Mouse (Mus musculus) cerebellum, postnatal 4 days (tissue): ENCODE measurements around the gene Dll3.

Experiments
- DNase-seq, 2 experiments: peaks; one replicate each; pipeline ENCODE4 v3.0.0; 2022; ENCODE audit warnings: low spot score in 2 of 2, mixed read lengths in 1 of 2

Dll3 gene

DNA sequence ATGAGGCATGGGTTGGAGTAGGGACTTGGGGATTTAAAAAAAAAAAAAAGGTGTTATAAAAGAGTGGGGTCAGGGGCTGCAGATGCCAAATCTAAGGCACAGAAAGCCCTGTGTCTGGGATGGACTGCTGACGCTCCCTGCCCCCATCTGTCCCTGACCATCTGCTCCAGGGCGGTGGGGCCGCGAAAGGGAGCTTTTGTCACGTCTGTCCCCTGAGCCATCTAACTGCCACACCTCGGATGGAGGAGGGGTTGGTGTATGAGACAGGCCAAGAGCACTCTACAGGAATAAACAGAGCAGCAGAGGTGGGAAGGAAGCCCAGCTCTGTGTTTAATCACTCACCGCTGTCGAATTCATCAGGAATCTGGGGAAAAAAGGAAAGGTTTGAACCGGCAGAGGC lies 7.7 kb upstream of the Dll3 start:
- peak in 1 of 2 experiments; percentile 30 for DNase-seq

DNA sequence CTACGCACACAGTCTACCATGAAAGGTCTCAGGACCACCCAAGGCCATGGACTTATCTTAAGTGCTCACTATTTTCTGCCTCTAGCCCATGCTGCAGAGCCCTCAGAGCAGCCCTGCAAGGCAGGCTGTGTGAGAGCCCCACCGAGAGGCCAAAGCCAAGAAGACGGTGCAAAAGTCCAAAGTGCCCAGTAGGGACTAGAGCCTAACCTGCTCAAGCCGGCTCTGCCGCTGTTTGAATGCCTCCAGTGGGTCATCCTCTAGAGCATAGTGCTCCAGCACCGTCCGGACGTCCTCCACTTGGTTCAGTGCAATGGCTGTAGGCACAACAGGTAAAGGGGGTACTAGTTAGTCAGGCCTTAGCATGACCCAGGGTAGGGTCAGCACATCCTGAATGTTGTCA lies 4.2 kb upstream of the Dll3 start:
- DNase-seq: no peak

DNA sequence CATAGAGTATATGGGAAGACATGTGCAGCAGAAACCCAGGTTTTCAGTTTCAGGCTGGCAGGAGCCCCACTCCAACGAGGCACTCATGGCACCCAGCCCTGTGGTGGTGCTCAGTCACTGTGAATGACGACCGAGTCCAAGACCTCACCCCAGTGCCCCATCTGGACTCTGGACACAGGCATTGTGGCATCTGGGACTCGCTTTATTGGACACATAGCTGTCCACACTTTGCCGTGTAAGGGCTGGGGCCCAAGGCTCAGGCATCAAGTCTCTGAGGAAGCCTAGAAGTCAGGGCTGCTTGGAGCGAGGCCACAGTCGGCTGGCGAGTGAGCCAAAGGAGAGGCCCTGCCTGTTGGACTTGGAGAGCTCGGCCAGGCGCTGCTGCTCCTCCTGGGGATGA lies 3.6 kb upstream of the Dll3 start:
- peak in 1 of 2 experiments; percentile 63 for DNase-seq

DNA sequence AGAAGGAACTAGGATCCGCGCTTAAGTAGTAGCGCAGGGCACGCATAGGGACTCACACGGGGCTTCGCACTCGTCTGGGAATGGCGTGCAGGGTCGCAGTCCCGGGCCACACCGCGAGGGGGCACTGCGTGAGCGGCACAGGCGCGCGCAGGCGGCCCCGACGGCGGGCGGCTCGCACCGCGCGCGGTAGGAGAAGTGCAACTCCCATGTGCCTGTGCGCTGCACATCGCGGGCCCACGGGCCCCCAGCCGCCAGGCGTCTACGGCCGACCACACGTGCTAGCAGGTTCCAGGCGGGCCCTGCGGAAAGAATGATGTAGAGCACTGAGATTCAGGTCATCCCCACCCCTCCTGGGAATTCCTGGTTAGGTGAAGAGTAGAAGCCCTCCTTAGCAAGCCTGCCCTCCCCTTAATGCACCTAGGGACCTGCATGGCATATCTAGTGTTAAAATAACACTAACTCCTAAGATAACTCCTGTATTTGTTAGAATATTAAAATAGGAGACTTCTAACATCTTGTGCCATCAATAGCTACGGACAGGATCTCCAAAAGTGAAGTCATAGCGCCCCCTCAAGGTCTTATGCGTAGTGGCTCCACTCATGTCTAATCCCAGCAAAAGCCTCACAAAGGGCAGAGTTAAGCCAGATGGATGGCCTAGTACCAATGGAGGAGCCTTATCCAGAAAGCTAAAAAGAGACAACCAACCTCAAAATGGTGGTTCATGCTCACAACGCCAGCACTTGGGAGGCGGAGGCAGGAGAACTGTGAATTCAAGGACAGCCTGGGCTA lies 3.0 kb downstream of the Dll3 start:
- DNase-seq: peak; percentile 38 to 60

DNA sequence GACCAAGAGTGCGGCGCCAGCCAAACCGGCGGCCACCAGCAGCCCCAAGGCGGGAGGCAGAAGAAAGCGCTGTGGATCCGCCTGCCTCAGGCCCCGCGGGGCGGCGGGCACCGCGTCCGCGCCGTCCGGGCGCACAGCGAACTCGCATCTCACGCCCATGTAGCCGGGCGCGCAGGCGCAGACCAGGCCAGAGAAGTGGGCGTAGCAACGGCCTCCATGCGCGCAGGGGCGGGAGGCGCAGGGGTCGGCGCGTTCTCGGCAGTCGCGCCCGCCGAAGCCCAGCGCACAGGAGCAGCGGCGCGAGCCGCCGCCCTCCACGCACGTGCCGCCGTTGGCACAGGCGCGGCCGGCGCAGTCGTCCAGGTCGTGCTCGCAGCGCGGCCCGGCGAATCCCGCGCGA lies 7.6 kb downstream of the Dll3 start:
- peak; percentile 51 to 77 for DNase-seq

DNA sequence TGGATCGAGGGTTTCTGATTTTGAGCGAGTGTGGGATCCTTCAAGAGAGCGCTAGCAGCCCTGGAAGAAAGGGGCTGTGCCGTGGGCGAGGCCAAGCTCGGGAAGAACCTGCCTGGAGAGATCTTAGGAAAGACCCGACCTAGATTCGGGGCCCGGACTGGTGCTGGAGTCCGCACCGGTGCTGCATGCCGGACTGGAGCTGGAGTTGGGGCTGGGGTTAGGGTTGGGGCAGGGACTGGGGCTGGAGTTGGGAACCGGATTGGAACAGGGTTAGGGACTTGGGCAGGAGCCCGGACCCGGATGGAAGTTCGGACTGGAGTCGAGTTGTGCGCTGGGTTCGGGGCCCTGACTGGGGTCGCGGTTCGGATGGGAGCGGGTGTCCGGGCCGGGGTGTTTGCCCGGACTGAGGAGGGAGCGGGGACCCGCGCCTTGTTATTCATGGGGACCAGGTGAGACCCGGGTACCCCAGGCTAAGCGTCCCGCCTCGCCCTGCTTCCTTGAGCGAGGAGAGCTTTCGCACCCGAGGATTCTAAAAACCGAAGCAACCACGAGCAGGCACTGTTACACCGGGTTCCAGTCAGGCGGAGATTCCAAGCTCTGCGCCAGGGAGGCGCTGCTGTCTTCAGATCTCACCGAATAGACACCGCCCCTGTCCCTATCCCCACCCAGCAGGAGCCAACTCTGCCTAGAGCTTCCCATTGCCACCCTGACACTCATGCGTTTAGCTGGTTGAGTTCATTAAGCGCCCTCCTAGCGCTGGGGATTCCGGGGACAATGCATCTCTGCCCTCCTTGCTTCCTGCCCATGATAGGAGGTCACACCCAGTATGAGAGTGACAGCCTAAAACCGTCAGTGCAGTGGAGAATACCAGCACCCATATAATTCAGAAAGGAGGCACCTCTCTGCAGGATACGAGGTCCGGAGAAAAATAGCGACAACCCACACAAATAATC lies 11.1 kb downstream of the Dll3 start, which contains the start of gene Selenov:
Gene Selenov (minus strand): TSS at position 549 of the 953 bp plus-strand sequence.
- DNase-seq: peak in 1 of 2 experiments; percentile 55

DNA sequence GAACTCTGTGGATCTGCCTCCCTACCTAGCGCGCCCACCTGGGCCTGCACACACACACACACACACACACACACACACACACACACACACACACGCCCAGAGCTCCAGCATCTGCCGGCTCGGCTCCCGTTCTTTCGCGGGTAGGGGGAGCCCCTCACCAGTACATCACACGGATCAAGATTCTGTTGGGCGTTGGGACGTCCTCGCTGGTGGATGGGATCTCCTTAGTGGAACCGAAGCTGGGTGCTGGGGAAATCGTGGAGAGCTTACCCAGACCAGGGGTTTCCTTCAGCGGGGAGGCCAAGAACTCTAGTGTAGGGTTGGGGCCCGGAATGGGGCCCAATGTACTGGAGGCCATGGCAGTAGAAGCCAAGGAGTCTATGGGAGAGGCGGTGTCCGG lies 11.9 kb downstream of the Dll3 start:
- peak in 1 of 2 experiments; percentile 46 for DNase-seq

DNA sequence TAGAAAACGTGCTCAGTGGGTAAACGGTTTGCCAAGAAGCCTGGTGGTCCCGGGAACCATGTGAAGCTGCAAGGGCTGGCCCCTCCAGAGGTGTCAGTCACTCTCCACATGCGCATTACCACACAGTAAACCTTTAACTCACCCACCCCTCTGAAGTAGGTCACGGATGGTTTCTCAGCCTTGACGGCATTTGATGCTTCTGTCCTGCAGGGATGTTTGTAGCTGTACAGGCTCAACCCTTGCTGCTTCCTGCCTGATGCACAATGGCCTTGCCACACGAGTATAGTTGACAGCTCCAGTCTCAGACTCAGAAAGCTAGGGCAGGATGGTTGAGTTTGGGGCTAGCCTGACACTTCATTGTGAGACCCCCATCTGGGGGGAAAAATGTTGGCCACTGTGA lies 21.4 kb downstream of the Dll3 start:
- DNase-seq: no peak

DNA sequence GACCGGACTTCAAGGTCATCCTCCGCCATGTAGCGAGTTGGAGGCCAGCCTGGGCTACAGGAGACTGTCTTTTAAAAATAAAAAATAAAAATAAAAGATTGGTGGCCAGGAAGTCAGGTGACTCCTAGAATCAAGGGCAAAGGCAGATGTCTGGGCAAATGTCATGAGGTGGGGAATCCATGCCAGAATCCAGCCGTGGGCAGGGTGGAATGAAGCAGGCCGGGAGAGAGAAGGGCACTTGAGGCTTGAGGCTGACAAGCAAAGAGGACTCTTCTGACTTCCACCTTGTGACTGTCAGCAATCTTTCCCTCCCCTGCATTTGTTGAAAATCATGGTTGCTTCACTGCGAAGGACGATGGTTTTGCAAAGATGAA lies 23.8 kb downstream of the Dll3 start:
- no peak for DNase-seq

DNA sequence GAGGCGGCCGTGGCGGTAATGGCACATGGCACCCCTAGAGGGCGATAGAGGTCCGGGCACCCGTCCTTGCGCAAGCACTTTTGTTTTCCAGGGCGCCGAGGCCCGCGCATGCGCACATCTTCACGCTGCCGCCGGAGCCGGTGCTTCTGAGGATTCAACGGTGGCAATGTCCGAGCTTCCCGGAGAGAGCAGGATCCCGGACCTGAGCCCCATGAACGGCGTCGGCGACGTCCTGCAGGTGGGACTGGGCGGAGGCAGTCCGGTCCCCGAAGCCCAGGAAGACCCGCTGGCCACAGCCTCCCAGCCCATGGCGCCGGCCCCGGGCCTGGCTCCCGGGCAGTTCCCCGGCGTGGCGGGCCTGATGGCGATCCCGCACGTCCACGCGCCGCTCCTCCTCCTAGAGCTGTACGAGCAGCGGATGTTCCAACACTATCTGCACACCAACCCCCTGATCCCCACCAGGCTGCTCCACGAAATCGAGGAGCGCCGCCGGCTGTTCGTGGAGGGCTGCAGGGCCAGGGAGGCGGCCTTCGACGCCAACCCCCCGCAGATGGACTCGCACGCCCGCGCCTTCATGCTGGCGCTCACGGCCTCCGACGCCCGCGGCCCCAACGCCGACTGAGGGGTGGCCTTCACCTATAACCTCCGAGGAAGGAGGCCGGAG lies 24.3 kb downstream of the Dll3 start, which contains the start of gene Eid2b:
Gene Eid2b (plus strand): TSS at position 125 of the 664 bp plus-strand sequence.
- DNase-seq: peak; percentile 96 to 99

DNA sequence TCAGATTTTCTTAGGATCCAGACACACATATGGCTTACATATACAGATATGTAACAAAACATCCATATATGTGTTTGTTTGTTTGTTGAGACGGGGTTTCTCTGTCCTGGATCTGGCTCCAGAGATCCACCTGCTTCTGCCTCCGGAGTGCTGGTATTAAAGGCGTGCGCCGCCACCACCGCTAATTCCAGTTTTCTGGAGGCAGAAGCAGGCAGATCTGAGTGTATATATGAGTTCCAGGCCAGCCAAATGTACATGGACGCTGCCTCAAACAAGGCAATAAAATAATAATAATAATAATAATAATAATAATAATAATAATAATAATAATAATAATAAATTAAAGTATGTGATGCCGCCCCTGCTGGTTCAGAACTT lies 24.8 kb downstream of the Dll3 start:
- DNase-seq: no peak

DNA sequence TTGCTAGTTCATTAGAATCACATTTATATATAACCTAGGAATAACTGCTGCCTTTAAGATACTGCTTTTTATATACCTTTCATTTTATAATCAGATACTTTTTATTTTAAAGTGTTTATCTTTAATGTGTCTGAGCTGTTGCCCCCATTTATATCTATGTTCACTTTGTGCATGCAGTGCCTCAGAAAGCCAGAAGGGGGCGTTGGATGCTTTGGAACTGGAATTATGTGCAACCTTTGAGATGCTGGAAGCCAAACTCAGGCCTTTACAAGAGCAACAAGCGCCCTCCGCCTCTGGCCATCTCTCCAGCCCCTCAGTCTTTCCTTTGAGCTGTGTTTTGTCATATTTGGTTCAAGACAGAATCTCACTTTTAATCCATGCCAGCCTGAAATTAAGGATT lies 30.3 kb downstream of the Dll3 start:
- DNase-seq: no peak

DNA sequence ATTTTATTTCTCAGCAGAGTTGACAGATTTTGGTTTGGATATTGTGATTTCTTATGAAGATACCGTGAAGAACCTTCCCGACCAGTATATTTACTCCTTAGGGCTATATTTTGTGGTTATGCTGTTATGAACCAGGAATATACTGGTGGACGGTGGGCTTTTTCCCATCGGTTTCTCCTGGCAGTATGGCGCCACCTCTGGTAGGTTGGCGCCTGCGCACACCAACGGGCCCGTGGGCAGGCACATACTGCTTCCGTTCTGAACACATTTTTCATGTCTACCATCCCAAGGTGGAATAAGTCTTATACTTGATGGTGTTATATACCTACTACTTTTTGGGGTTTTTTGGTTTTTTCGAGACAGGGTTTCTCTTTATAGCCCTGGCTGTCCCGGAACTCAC lies 32.7 kb downstream of the Dll3 start:
- no peak for DNase-seq

DNA sequence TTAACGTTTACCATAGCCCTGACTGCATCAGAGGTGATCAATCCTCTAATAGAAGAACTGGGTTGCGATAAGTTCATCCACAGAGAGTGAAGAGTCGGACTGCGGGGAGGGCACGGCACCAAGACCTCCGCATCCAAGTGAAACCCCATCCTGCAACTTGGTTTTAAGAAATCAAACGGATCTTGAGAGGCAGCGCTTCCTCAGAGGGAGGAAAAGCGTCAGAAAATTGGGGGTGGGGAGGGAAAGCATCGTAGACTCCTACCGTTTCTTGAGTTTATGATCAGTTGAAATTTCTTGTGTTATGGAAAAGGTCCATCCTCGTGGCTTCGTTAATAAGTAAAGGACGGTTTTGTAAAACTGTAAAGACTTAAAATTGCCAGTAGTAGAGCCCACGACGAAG lies 33.5 kb downstream of the Dll3 start:
- no peak for DNase-seq

DNA sequence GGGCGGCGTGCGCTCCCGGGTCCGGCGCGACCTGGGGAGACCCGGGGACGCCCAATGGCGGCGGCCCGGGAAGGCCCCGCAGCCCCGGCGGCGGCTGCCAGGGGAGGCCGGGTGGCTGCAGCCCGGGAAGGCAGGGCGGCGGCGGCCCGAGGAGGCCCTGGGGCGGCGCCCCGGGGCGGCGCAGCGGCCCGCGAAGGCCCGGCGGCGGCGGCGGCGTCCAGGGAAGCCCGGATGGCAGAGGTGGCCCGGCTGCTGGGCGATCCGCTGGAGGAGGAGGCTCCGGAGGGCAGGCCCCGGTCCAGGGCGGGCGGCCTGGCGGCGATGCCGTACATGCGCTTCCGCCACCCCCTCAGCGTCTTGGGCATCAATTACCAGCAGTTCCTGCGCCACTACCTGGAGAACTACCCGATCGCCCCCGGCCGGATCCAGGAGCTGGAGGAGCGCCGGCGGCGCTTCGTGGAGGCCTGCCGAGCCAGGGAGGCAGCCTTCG lies 34.0 kb downstream of the Dll3 start:
- peak in 1 of 2 experiments; percentile 55 for DNase-seq

DNA sequence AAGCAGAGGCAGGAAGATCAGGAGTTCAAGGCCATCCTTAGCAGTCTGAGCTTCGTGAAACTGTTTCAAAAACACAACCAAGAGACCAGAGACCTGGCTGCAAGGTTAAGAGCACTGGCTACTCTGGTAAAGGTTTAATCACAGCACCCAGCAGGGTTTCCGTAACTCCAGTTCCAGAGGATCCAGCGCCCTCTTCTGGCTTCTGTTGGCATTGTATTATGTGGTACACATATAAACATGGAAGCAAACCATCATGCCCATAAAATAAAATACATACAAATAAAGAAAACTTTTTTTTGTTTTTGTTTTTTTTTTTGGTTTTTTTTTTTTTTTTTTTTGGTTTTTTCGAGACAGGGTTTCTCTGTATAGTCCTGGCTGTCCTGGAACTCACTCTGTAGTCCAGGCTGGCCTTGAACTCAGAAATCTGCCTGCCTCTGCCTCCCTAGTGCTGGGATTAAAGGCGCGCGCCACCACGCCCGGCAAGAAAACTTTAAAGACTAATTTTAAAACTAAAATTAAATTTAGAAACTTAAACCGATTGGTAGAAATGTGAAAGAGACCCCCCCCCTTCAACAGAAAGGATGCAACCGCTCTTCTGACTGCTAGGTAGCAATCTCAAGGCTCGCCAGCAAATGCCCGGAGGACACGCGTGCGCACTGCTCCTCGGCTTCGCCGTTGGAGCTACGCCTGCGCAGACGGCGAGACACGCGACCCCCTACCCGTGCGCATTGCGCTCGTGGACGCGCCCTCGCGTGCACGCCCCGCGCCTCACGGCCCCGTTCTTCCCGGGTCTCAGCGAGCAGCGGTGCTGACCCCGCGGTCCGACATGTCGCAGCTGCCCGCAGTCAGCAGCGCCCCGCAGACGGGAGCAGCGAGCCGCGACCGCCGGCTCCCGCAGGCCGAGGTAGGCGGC lies 34.7 kb downstream of the Dll3 start, which contains the start of gene Eid2:
Gene Eid2 (plus strand): TSS at position 753 of the 913 bp plus-strand sequence.
- DNase-seq: peak; percentile 76 to 90

DNA sequence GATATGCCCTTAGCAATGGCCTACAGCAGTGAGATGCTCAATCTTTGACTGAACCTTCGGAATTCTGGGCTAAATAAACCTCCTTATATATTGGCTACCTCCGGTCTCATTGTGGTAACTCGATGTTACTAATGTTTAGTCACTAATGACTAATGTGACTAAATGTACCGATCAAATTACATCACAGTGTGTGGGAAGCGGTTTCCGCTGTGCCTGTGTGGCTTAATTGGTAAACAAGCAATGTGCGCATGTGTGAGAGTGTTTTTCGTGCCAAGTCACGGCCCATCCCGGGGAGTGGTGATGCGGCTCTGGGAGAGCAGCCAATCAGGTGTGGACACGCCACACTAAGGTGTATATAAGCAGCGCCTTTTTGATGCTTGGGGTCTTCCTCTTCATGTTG lies 36.6 kb downstream of the Dll3 start:
- DNase-seq: no peak

DNA sequence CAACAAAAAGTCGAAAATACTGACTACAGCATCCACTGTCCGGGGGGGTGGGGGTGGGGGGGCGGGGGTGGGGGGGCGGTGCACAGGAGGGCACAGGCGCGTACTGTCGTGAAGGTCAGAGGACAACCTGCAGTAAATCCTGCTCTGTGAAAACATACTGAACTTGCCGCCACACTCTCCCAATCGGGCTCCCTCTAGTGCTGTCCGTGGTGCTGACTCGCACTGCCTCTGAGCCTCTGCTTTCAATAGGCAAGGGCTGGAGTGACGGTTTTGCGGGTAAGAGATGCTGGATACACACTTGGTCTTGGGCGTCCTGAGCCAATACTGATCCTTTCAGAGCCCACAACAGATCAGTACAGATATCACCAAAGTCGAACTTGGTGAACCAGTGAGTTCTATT lies 38.3 kb downstream of the Dll3 start:
- DNase-seq: peak in 1 of 2 experiments; percentile 31

DNA sequence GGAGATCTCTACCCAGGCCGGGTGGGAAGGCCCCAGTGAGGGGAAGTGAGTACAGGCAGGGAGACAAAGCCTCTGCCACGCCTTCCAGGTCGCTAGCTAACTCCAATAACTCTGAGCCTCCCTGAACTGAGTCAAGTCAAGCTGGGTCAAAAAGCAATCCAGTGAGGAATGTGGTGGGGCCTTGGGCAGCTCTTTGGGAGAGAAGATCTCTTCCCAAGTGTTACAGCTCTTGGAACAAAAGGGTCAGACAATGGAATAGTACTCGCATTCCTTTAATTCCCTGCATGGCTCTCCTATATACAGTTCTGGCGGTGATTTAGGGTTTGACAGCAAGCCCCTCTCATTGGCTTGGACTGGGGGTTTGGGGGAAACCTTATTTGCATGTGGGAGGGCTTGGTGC lies 39.2 kb downstream of the Dll3 start:
- DNase-seq: no peak

DNA sequence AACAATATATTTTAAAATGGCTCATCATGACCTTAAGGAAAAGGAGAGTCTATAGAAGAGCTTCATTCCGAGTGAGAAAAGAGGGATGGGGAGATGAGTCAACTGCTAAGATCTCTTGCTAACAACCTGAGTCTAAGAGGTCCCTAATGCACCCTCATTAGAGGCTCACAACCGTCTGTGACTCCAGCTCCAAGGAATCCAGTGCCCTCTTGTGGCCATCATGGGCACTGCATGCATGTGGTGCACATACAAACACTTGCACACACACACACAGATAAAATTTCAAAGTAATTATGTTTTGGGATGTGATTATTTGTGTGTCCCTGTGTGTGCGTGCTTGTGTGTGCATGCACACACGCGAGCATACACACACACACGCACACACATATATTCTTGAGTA lies 46.6 kb downstream of the Dll3 start:
- no peak for DNase-seq

DNA sequence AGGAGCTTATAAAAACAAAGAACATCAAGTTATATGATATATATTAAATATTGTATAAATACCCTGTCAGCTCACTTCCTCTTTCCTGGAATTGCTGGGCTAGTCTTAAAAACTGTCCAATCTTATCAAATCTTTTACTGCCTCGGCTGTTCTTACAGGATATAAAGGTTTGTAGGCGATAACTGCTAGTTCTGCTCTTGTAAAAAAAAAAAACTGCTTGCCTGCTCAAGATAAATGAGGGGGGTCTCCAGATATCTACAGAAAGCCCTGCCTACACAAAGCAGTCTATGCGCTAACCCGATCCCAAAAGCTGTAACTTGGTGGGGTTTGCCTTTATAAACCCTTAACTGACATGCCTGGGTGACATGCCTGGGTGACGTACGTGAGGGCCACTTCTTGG lies 47.4 kb downstream of the Dll3 start:
- no peak for DNase-seq
